Mouse (Mus musculus) MEL (cell line): ENCODE measurements around the gene Krtap16-1. TPM values are rescaled to one million over a fixed set of nuclear protein-coding genes. Genes with fewer than 3 reads are reported as not detected.

ENCODE experiments used
- DNase-seq: peaks from one replicate; pipeline ENCODE4 v3.0.0; 2011; ENCODE audit warnings: low read depth, low spot score
- H3K27ac ChIP-seq: 2 replicates; pipeline ENCODE4 v1.5.1; 2012; ENCODE audit warnings: low read depth, mild to moderate bottlenecking, control low read depth, low read length, moderate library complexity; ENCODE audit not compliant: control insufficient read depth
- H3K27me3 ChIP-seq, 2 experiments: fragments of 150-350 bp in 1 of 2; sonication (generic) in 1 of 2; 2 replicates each; pipeline ENCODE4 v1.6.1; 2012; ENCODE audit warnings: low read length in 2 of 2, mild to moderate bottlenecking in 2 of 2, improper control_type of control experiment in 1 of 2, moderate library complexity in 1 of 2; ENCODE audit not compliant: insufficient read depth in 2 of 2, control insufficient read depth in 1 of 2
- H3K36me3 ChIP-seq, 2 experiments: 2 replicates each; pipeline ENCODE4 v1.6.1; 2012 to 2014; ENCODE audit warnings: low read length in 2 of 2, improper control_type of control experiment in 1 of 2, inconsistent platforms in 1 of 2, mild to moderate bottlenecking in 1 of 2; ENCODE audit not compliant: insufficient read depth in 2 of 2, control insufficient read depth in 1 of 2
- H3K4me1 ChIP-seq, 2 experiments: fragments of 150-350 bp in 1 of 2; sonication (generic) in 1 of 2; 2 replicates each; pipeline ENCODE4 v1.6.1; 2012; ENCODE audit warnings: low read length in 2 of 2, improper control_type of control experiment in 1 of 2, mild to moderate bottlenecking in 1 of 2; ENCODE audit not compliant: insufficient read depth in 2 of 2, control insufficient read depth in 1 of 2
- H3K4me3 ChIP-seq, 2 experiments: fragments of 150-350 bp in 1 of 2; sonication (generic) in 1 of 2; 2 replicates each; pipeline ENCODE4 v1.5.1; 2012; ENCODE audit warnings: low read depth in 2 of 2, low read length in 2 of 2, mild to moderate bottlenecking in 2 of 2, moderate library complexity in 2 of 2, control low read depth in 1 of 2, improper control_type of control experiment in 1 of 2; ENCODE audit not compliant: control insufficient read depth in 1 of 2, insufficient read depth in 1 of 2
- H3K79me2 ChIP-seq: 2 replicates; pipeline ENCODE4 v1.6.1; 2012; ENCODE audit warnings: mild to moderate bottlenecking, low read length, moderate library complexity; ENCODE audit not compliant: control insufficient read depth, poor library complexity, insufficient read depth
- H3K9ac ChIP-seq: 2 replicates; pipeline ENCODE4 v1.6.1; 2012; ENCODE audit warnings: low read depth, mild to moderate bottlenecking, control low read depth, low read length, moderate library complexity; ENCODE audit not compliant: control insufficient read depth, poor library complexity, severe bottlenecking
- H3K9me3 ChIP-seq: fragments of 150-350 bp; sonication (generic); replicated peaks from 2 replicates; pipeline ENCODE4 v1.6.1; 2012; ENCODE audit warnings: mild to moderate bottlenecking, low read length, improper control_type of control experiment, moderate library complexity; ENCODE audit not compliant: insufficient read depth
- BHLHE40 ChIP-seq: IDR thresholded peaks from 2 replicates; pipeline ENCODE4 v1.6.1; 2012; ENCODE audit warnings: low read depth, mild to moderate bottlenecking, inconsistent platforms, low read length, improper control_type of control experiment, borderline replicate concordance
- CHD2 ChIP-seq: IDR thresholded peaks from 2 replicates; pipeline ENCODE4 v1.6.1; 2011; ENCODE audit warnings: low read length, improper control_type of control experiment
- CTCF ChIP-seq, 3 experiments: IDR thresholded peaks in 2 of 3; conservative IDR thresholded peaks in 1 of 3; 2 replicates each; pipeline ENCODE4 v1.5.1; 2011 to 2012; ENCODE audit warnings: low read length in 3 of 3, low read depth in 2 of 3, mild to moderate bottlenecking in 2 of 3, improper control_type of control experiment in 1 of 3, inconsistent platforms in 1 of 3, mixed read lengths in 1 of 3, moderate library complexity in 1 of 3; ENCODE audit not compliant: control insufficient read depth in 1 of 3, insufficient read depth in 1 of 3, poor library complexity in 1 of 3, severe bottlenecking in 1 of 3
- EP300 ChIP-seq, 2 experiments: IDR thresholded peaks; 2 replicates each; pipeline ENCODE4 v1.6.1; 2011; ENCODE audit warnings: improper control_type of control experiment in 2 of 2, low read length in 2 of 2, low read depth in 1 of 2, mild to moderate bottlenecking in 1 of 2
- HCFC1 ChIP-seq: IDR thresholded peaks from 2 replicates; pipeline ENCODE4 v1.6.1; 2012; ENCODE audit warnings: low read depth, mild to moderate bottlenecking, inconsistent platforms, low read length, improper control_type of control experiment, moderate library complexity
- MEF2A ChIP-seq: IDR thresholded peaks from 2 replicates; pipeline ENCODE4 v1.6.1; 2014; ENCODE audit warnings: low read depth, mild to moderate bottlenecking, inconsistent platforms, low read length, improper control_type of control experiment; ENCODE audit not compliant: poor library complexity, insufficient replicate concordance, severe bottlenecking; ENCODE audit errors: extremely low read depth
- MYC ChIP-seq: IDR thresholded peaks from 2 replicates; pipeline ENCODE4 v1.6.1; 2011; ENCODE audit warnings: low read depth, mild to moderate bottlenecking, low read length, improper control_type of control experiment, moderate library complexity
- NRF1 ChIP-seq: IDR thresholded peaks from 2 replicates; pipeline ENCODE4 v1.6.1; 2014; ENCODE audit warnings: low read depth, mild to moderate bottlenecking, inconsistent platforms, low read length, improper control_type of control experiment, moderate library complexity; ENCODE audit not compliant: poor library complexity, insufficient read depth, severe bottlenecking
- POLR2AphosphoS2 ChIP-seq: IDR thresholded peaks from 2 replicates; pipeline ENCODE4 v1.6.1; 2011; ENCODE audit warnings: low read length, improper control_type of control experiment
- ZKSCAN1 ChIP-seq: IDR thresholded peaks from 2 replicates; pipeline ENCODE4 v1.6.1; 2012; ENCODE audit warnings: low read depth, mild to moderate bottlenecking, inconsistent platforms, low read length, improper control_type of control experiment, moderate library complexity
- ZNF384 ChIP-seq: IDR thresholded peaks from 2 replicates; pipeline ENCODE4 v1.6.1; 2012; ENCODE audit warnings: low read depth, mild to moderate bottlenecking, inconsistent platforms, low read length, improper control_type of control experiment
- polyA plus RNA-seq, 2 experiments: library from polyadenylated mRNA; stranded (reverse) in 1 of 2; unstranded in 1 of 2; fragments of >175 nt in 1 of 2; fragments of >200 nt in 1 of 2; gene quantifications; 2 replicates each; pipeline versions ENCODE4 v1.2.1 to v1.2.4; 2012; ENCODE audit warnings: low replicate concordance in 2 of 2, low read depth in 1 of 2; ENCODE audit not compliant: insufficient read length in 2 of 2, insufficient read depth in 1 of 2, missing spikeins in 1 of 2
- total RNA-seq: library from RNA; depleted of rRNA; stranded (reverse); fragments of 300-350 nt; gene quantifications from 2 replicates; pipeline ENCODE4 v1.2.3, GENCODE M21; 2012

Gene Krtap16-1
- total and polyA plus RNA-seq, 3 experiments, result 0.08 TPM; not detected in 2

DNA sequence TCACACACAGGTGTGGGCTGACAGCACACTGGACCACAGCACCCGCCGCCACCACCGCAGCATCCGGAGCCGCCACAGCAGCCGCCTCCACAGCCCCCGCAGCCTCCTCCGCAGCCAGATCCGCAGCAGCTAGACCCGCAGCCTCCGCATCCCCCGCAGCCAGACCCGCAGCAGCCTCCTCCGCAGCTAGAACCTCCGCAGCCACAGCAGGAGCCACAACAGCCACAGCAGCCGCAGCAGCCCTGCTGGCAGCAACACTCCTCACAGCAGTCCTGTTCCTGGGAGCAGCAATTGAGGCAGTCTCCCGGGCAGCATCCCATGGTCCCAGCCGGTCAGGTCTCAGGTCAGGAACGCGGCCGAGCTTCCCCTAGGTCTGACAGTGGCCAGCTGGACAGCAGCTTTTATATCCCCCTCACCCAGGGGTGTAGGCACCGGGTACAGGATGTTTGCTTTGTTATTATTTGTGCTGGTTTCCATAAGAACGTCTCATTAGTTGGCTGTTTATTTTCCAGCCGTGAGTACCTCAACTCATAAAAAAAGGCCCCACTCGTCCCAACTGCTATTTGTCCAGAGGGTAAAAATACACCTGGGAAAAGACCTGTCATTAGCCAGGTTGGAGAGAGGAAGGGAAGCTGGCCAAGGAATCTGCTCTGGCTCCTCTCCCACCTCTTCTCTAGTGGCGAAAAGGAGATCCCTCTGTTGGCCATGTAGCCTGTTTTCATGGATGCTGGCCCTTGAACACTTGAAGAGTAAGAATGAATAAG, 7.4 kb upstream of the Krtap16-1 start, which contains the start of gene Krtap17-1:
Gene Krtap17-1, minus strand, starts transcription at position 375 of the 764 bp plus-strand sequence.
- TF ChIP-seq ZNF384 (no peak), MYC (no peak), MEF2A (no peak), CTCF (IDR thresholded peaks at IDR 0.05 in 2 of 3, conservative IDR thresholded peaks at IDR 0.05 in 1 of 3; ENCODE audit: control insufficient read depth in 1 of 3, insufficient read depth in 1 of 3, low read depth in 2 of 3, low read length in 3 of 3, poor library complexity in 1 of 3, severe bottlenecking in 1 of 3) (no peak), CHD2 (no peak), HCFC1 (no peak), POLR2AphosphoS2 (no peak)
- H3K4me3 ChIP-seq, result no peak within 1 kb of the TSS
- H3K9me3 ChIP-seq, result no peaks in the 10 kb centered on the region
- no peak for DNase-seq
- H3K36me3 ChIP-seq, result no peaks in the 10 kb centered on the region
- no peaks in the 10 kb centered on the region for H3K27me3 ChIP-seq
- H3K27ac ChIP-seq, result no peak within 1 kb of the TSS
- no peaks in the 10 kb centered on the region for H3K4me1 ChIP-seq
- H3K79me2 ChIP-seq, result no peaks in the 10 kb centered on the region
- H3K9ac ChIP-seq, result no peak within 1 kb of the TSS

DNA sequence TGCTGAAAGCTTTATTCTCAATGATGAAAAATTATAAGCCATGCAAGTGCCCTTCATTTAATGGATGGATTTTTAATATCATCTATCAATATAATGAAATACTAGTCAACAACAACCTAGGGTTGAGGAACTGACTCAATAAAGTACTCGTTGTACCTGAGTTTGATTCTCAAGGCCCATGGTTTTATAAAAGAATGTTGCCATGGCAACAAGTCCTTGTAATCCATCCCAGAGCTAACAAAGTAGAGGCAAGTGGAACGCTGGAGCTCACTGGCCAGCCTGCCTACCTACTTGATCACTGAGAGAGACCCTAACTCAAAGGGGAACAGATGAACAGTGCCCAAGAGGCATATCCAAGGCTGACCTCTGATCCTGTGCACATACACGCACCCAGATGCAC, 4.2 kb upstream of the Krtap16-1 start:
- H3K4me1 ChIP-seq, result no peaks in the 10 kb centered on the region
- no peaks in the 10 kb centered on the region for H3K27me3 ChIP-seq
- no peaks in the 10 kb centered on the region for H3K79me2 ChIP-seq
- DNase-seq, result no peak
- H3K4me3 ChIP-seq, result no peak overlapping the region
- no peak overlapping the region for H3K27ac ChIP-seq
- TF ChIP-seq BHLHE40, result no peak
- no peak for TF ChIP-seq CTCF (IDR thresholded peaks at IDR 0.05 in 2 of 3, conservative IDR thresholded peaks at IDR 0.05 in 1 of 3; ENCODE audit: control insufficient read depth in 1 of 3, insufficient read depth in 1 of 3, low read depth in 2 of 3, low read length in 3 of 3, poor library complexity in 1 of 3, severe bottlenecking in 1 of 3)
- TF ChIP-seq NRF1, result no peak
- no peak overlapping the region for H3K9ac ChIP-seq
- H3K9me3 ChIP-seq, result no peaks in the 10 kb centered on the region
- no peaks in the 10 kb centered on the region for H3K36me3 ChIP-seq

DNA sequence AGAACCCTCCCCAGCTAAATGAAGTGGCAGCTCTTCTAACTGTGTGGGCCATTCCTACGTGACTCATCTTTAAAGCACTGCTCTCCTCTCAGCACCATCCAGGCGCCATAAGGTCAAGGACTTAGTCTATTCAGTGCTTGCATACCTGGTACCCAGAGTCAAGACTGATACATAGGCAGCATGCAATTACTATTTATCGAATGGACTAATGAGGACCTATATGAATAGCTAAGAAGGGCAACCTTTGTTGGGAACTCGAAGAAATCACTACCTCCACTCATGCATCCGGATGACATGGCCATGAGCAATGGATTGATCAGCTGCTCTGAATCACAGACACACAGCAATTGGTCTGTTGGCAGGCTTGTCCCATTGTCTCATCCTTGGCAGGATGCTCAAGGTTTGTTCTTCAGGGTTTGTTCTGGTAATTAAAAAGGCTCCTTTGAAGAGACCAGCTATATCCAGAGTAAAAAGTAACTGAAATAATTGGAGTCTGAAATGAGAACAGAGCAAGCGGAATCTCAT, 3.5 kb upstream of the Krtap16-1 start:
- H3K27me3 ChIP-seq, result no peaks in the 10 kb centered on the region
- no peak for DNase-seq
- no peak for TF ChIP-seq POLR2AphosphoS2
- TF ChIP-seq ZKSCAN1, result no peak
- TF ChIP-seq EP300 (IDR thresholded peaks at IDR 0.05; ENCODE audit: low read depth in 1 of 2, low read length in 2 of 2), result no peak
- TF ChIP-seq, all 39 proteins: peak for 0
- H3K9ac ChIP-seq, result no peak overlapping the region
- no peaks in the 10 kb centered on the region for H3K9me3 ChIP-seq
- no peaks in the 10 kb centered on the region for H3K4me1 ChIP-seq
- H3K4me3 ChIP-seq, result no peak overlapping the region
- no peaks in the 10 kb centered on the region for H3K79me2 ChIP-seq
- no peak overlapping the region for H3K27ac ChIP-seq
- no peaks in the 10 kb centered on the region for H3K36me3 ChIP-seq
